Mouse (Mus musculus) heart, adult 2 months (tissue): ENCODE results near the gene Ugt1a7c.

Experiments used
- CTCF ChIP-seq: fragments of 200-600 bp; IDR thresholded peaks from 2 replicates; pipeline ENCODE4 v1.8.1; 2022; ENCODE audit warnings: antibody characterized with exemption, mild to moderate bottlenecking, moderate library complexity
- POLR2A ChIP-seq: fragments of 200-500 bp; IDR thresholded peaks from 2 replicates; pipeline ENCODE4 v1.6.1; 2011; ENCODE audit warnings: mild to moderate bottlenecking, low read depth, low read length, control low read depth; ENCODE audit not compliant: insufficient read depth

DNA sequence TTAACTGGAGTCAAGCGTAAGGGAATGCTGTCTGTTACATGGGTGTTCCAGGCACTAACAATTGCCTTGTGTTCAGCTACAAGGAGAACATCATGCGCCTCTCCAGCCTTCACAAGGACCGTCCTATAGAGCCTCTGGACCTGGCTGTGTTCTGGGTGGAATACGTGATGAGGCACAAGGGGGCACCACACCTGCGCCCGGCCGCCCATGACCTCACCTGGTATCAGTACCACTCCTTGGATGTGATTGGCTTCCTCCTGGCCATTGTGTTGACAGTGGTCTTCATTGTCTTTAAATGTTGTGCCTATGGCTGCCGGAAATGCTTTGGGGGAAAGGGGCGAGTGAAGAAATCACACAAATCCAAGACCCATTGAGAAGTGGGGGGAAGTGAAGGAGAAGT lies 123.2 kb downstream of the Ugt1a7c start:
- TF ChIP-seq POLR2A: no peak
- no peak for TF ChIP-seq CTCF
